Mouse (Mus musculus): ENCODE measurements around the gene Faf2.

Gene Faf2

GRCm38 (mm10) chr13:54680184-54680853 lies 58.7 kb downstream of the Faf2 start:
- DNase-seq (ENCODE audit: low read depth, low spot score): no peak

- DNase-seq (ENCODE audit: low read depth, low spot score): no peak
Observed at GRCm38 (mm10) chr13:54681291-54681690, 59.7 kb downstream of the Faf2 start.

GRCm38 (mm10) chr13:54683301-54683700 lies 61.7 kb downstream of the Faf2 start:
- DNase-seq (ENCODE audit: low read depth, low spot score): no peak

- no peak for DNase-seq (ENCODE audit: low read depth, low spot score)
Observed at GRCm38 (mm10) chr13:54684140-54684896, 62.7 kb downstream of the Faf2 start.

GRCm38 (mm10) chr13:54685174-54685573 lies 63.6 kb downstream of the Faf2 start:
- no peak for DNase-seq (ENCODE audit: low read depth, low spot score)

GRCm38 (mm10) chr13:54686139-54687053 lies 64.8 kb downstream of the Faf2 start:
- peak; percentile 26 for DNase-seq (ENCODE audit: low read depth, low spot score)

GRCm38 (mm10) chr13:54687096-54687495 lies 65.5 kb downstream of the Faf2 start:
- peak; percentile 92 for DNase-seq (ENCODE audit: low read depth, low spot score)

GRCm38 (mm10) chr13:54687575-54688424 lies 66.2 kb downstream of the Faf2 start:
- peak; percentile 97 for DNase-seq (ENCODE audit: low read depth, low spot score)

GRCm38 (mm10) chr13:54690151-54690740 lies 68.7 kb downstream of the Faf2 start:
- DNase-seq (ENCODE audit: low read depth, low spot score): no peak

GRCm38 (mm10) chr13:54691737-54692136 lies 70.2 kb downstream of the Faf2 start:
- DNase-seq (ENCODE audit: low read depth, low spot score): peak; percentile 27

GRCm38 (mm10) chr13:54692711-54693557 lies 71.3 kb downstream of the Faf2 start:
- DNase-seq (ENCODE audit: low read depth, low spot score): no peak

- peak; percentile 100 for DNase-seq (ENCODE audit: low read depth, low spot score)
Observed at GRCm38 (mm10) chr13:54693558-54694347, 72.2 kb downstream of the Faf2 start, which contains the start of gene Rnf44. Rnf44 (minus strand) TSS chr13:54693907.

- DNase-seq (ENCODE audit: low read depth, low spot score): peak; percentile 91
Observed at GRCm38 (mm10) chr13:54694348-54695060, 72.9 kb downstream of the Faf2 start.

GRCm38 (mm10) chr13:54695479-54696230 lies 74.1 kb downstream of the Faf2 start:
- no peak for DNase-seq (ENCODE audit: low read depth, low spot score)

- no peak for DNase-seq (ENCODE audit: low read depth, low spot score)
Observed at GRCm38 (mm10) chr13:54701243-54701642, 79.7 kb downstream of the Faf2 start, which contains the start of gene Cdhr2. Cdhr2 (plus strand) TSS chr13:54701461.

- no peak for DNase-seq (ENCODE audit: low read depth, low spot score)
Observed at GRCm38 (mm10) chr13:54702507-54702906, 80.9 kb downstream of the Faf2 start.

- no peak for DNase-seq (ENCODE audit: low read depth, low spot score)
Observed at GRCm38 (mm10) chr13:54704890-54705289, 83.3 kb downstream of the Faf2 start.
